Mouse (Mus musculus) gastrocnemius, postnatal 4 days (tissue): ENCODE results near the gene Tmem47. TPM values are rescaled to one million over a fixed set of nuclear protein-coding genes. Genes with fewer than 3 reads are reported as not detected.

Experiments
- DNase-seq, 2 experiments: peaks; one replicate each; pipeline ENCODE4 v3.0.0; 2021 to 2022; ENCODE audit warnings: low spot score in 2 of 2, mixed read lengths in 2 of 2
- long read RNA-seq, 2 experiments: library from polyadenylated mRNA; stranded (forward); transcript quantifications; one replicate each; pipeline ENCODE4 v2.0.0; 2021
- total RNA-seq, 2 experiments: library from RNA; stranded (reverse); gene quantifications; 2 replicates each; pipeline ENCODE4 v1.2.3; 2021

The Tmem47 gene
- total RNA-seq: 10 to 100 TPM; 42.4 to 47.8 TPM
- long read RNA-seq, experiment 1, full-length matches to known transcripts: 87 of 92 reads
- long read RNA-seq, experiment 1, partial matches to known transcripts: 5 of 92 reads
- long read RNA-seq, experiment 1, other reads (novel, unspliced or antisense): 0 of 92 reads
- long read RNA-seq, experiment 2, full-length matches to known transcripts: 104 of 105 reads
- long read RNA-seq, experiment 2, partial matches to known transcripts: 1 of 105 reads
- long read RNA-seq, experiment 2, other reads (novel, unspliced or antisense): 0 of 105 reads

DNA sequence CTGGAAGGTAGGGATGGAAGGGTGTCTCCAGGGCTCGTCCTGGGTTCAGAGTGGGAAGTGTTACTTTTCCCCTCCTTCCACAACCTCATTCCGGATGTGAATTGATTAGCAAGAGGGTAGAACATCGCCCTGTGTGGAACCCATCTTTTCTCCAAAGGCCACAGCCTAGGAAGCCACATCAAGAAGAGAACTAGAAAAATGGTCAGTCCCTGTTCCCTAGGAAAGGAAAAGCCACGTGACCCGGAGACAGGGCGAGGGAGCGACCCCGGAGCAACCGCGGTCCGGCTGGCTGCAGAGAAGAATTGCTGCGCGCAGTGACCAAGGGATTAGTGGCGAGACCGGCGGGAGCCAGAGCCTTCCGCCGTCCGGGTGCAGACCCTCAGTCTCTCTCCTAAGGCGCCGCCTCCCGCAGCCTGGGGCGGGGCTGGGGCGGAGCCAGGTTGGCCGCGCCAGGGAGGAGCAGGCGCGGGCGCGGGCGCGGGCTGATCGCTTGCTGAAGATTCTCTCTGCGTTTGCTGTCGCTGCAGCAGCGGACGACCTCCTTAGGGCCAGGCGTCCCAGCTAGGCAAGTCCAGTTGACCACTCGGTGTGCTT is at the start of gene Tmem47:
Gene Tmem47 (plus strand): TSS at position 489 of the 594 bp plus-strand sequence.
- peak; percentile 57 to 75 for DNase-seq

DNA sequence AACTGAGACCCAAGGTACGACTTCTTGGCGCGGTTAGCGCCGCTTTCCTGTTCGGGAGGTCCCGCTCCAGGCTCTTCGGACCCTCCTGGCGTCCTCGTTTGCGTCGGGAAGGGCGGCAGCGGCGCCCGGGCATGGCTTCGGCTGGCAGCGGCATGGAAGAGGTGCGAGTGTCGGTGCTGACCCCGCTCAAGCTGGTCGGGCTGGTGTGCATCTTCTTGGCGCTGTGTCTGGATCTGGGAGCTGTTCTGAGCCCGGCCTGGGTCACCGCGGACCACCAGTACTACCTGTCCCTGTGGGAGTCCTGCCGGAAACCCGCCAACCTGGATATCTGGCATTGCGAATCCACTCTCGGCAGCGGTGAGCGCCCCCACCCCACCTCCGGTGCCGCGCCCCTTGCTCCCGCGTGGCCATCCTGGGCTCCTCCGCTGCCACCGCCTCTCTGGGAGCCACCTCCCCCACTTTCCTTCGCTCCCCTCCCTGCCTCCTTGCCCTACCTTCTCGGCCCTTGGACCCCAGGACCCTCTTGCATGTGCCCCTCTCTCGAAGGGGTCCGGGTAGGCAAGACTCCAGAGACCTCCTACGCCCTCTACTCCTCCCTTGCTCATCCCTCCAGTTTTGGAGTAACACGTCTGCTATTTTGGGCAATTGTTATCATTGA is 435 bp downstream of the Tmem47 start:
- peak; percentile 12 to 16 for DNase-seq

DNA sequence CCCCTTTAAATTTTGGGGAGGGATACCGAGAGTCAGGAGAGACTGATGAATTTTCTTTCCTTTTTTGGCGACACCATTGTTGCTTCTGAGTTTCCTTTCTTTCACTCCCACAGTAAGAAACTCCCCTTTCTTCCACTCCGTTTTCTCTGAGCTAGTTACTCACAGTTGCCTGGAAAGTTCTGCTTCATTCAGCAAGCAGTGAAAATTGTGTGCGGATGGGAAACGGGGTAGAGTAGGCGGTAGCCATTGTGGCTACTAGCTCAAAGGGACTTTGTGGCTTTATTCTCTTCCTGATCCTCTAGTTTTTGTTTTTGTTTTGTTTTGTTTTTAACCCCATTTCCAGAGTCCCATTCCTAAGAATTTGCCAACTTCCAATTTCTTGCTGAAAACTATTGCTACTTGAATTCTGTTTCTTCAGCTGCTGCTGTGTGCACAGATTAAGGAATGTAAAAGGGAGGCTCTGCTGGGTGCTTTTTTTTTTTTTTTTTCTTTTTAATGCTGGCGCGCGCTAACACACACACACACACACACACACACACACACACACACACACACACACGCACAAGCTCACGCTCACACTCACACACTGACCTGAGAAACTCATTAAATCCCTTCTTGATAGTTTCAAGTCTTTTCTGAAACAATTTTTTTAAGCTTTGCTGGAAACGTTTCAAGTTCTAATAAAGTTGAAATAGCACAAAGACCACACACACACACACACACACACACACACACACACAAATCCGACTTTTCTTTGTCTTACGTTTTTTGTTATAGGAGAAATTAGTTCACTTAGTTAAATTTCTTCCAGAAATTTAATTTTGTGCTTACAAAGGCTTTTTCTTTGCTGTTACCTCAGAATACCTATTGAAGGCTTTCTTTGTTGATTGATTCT is 1.5 kb downstream of the Tmem47 start:
- no peak for DNase-seq

GRCm38 (mm10) chrX:81072651-81073050 is 2.2 kb downstream of the Tmem47 start:
- no peak for DNase-seq

- DNase-seq: no peak
Observed at GRCm38 (mm10) chrX:81073834-81074233, 3.3 kb downstream of the Tmem47 start.

DNA sequence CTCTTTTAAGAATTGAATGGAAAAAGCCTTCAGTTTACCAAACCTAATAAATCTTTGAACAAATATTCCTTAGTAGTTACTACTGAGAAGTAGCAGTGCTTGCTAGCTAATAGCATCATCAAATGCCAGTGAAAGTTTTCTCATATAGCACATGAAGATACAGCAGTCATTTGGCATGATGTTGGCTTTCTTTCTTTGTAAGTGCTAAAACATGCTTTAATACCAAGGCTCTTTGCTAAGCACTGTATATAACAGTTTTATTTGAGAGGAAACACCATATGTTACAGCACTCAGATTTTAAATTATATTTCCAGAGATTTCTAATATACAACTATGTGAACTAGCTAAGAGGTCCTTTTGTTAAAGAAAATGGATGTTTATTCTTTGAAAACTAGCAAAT is 8.0 kb downstream of the Tmem47 start:
- DNase-seq: no peak

DNA sequence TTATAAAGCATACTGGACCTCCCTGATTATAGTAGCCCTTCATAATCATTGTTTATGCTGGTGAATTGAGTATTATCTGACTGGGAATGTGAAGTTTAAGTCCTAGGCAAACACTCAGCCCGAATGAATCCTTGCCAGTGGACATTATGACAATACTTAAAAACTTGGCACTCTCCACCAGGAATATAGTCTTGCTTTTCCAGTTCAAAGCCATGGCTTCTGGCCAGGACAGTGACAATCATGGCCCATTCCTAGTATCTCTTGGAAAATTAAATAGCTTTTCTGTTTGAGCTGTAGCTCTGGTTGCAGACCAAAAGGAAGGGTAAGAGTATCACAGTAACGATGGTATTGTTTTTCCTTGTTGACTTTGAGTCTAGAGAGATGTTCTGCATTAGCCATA is 10.5 kb downstream of the Tmem47 start:
- DNase-seq: peak in 1 of 2 experiments; percentile 8

DNA sequence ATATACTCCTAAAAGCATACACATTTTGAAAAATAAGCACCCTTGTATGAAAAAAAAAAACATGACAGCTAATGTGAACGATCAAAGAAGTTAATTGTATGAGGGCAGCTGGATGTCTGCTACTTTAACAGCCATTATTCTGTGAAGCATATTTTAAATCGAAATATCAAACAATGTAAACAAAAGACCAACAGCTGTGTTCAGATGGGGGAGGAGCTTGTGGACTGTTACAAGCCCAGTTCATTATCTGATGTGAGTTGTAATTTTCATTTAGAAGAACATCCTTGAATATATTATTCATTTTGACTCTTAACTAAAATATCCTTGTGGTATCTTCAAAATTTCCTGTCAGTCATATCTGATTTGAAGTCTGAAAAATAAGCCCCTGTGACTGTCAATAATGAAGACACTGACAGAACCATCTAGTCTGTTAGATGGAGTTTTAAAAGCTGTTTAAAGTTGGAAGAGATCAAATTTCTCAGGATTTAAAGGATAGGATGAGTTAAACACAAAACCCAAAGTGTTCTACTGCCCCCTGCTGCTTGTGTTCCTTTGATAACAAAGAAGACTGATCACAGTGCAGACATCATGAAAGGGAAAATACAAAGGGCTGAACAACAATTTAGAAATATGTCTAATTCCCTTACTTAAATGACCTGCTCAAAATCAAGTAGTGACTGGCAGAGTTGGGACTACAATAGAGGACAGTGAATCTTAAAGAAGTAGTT is 14.7 kb downstream of the Tmem47 start:
- DNase-seq: peak in 1 of 2 experiments; percentile 39

DNA sequence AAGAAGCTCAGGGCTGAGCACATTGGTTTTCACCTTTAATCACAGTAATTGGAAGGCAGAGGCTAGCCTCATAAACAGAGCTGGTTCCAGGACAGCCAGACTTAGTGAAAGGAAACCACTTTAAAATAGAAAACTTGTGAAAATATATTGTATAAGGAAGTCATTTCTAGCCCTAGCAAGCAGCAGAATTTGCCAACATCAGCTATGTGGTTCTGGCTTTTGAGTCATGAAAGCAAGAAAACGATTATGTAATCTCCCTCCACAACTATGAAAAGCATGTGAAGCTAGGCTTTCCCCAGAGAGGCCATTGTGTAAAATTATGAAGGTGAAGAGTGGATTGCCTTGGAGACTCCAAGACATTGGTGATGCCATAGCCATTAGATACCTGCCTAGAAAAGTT is 76.9 kb downstream of the Tmem47 start:
- no peak for DNase-seq
